Mouse (Mus musculus): Measurements from ENCODE around the gene Tenm2. TPM values are rescaled to one million over a fixed set of nuclear protein-coding genes. Genes with fewer than 3 reads are reported as not detected.

Gene Tenm2
- polyA plus RNA-seq, 1 experiment from 2014 or later: 0.28 TPM

- 60% methylated on average over 12 of the region's 12 CpGs for WGBS
- no peak for ATAC-seq (ENCODE audit: insufficient read depth)
- no peak overlapping the region for H3K9ac ChIP-seq
These were observed 1237.7 kb downstream of the Tenm2 start for GRCm38 (mm10) chr11:35998048-35998447.

GRCm38 (mm10) chr11:35995310-35995709, 1240.5 kb downstream of the Tenm2 start:
- H3K4me2 ChIP-seq: no peak overlapping the region
- DNase-seq (no peak), ATAC-seq (ENCODE audit: insufficient read depth) (no peak)
- no peak for TF ChIP-seq CTCF (IDR thresholded peaks at IDR 0.05; ENCODE audit: low read depth)
- H3K27me3 ChIP-seq (ENCODE audit: insufficient read depth, low read length): 0 out of 2 replicates have a peak, but pooled peaks cover 4% of the 10 kb centered on the region
- no peaks in the 10 kb centered on the region for H3K9me3 ChIP-seq (ENCODE audit: low read depth, low read length)
- H3K36me3 ChIP-seq (ENCODE audit: insufficient read depth): no peaks in the 10 kb centered on the region
- H3K27ac ChIP-seq (ENCODE audit: low read depth): no peak overlapping the region
- no peak overlapping the region for H3K4me3 ChIP-seq (ENCODE audit: low read depth, low read length)
- H3K4me1 ChIP-seq (ENCODE audit: insufficient read depth): no peaks in the 10 kb centered on the region
- H3K9ac ChIP-seq: no peak overlapping the region

More at GRCm38 (mm10) chr11:35998048-35998447, 1237.7 kb downstream of the Tenm2 start:
- H3K27ac ChIP-seq (ENCODE audit: low read depth): no peak overlapping the region
- no peaks in the 10 kb centered on the region for H3K36me3 ChIP-seq (ENCODE audit: insufficient read depth)
- H3K4me2 ChIP-seq: no peak overlapping the region
- no peak for TF ChIP-seq CTCF (IDR thresholded peaks at IDR 0.05; ENCODE audit: low read depth)
- no peak overlapping the region for H3K4me3 ChIP-seq (ENCODE audit: low read depth, low read length)
- H3K27me3 ChIP-seq (ENCODE audit: insufficient read depth, low read length): 0 out of 2 replicates have a peak, but pooled peaks cover 12% of the 10 kb centered on the region
- DNase-seq: no peak
- no peaks in the 10 kb centered on the region for H3K9me3 ChIP-seq (ENCODE audit: low read depth, low read length)
- no peaks in the 10 kb centered on the region for H3K4me1 ChIP-seq (ENCODE audit: insufficient read depth)

- Histone ChIP-seq H3K27me3 (ENCODE audit: insufficient read depth, low read length) (no peaks in the 10 kb centered on the region), H3K4me3 (ENCODE audit: low read depth, low read length) (no peak overlapping the region), H3K4me1 (ENCODE audit: insufficient read depth) (no peaks in the 10 kb centered on the region), H3K27ac (ENCODE audit: low read depth) (no peak overlapping the region), H3K9me3 (ENCODE audit: low read depth, low read length) (no peaks in the 10 kb centered on the region), H3K9ac (no peak overlapping the region), H3K4me2 (no peak overlapping the region), H3K36me3 (ENCODE audit: insufficient read depth) (no peaks in the 10 kb centered on the region)
- ATAC-seq (ENCODE audit: insufficient read depth) (no peak), DNase-seq (no peak)
- no peak for TF ChIP-seq CTCF (IDR thresholded peaks at IDR 0.05; ENCODE audit: low read depth)
- 69% methylated on average over 2 of the region's 2 CpGs for WGBS
These were observed 1243.9 kb downstream of the Tenm2 start for GRCm38 (mm10) chr11:35991846-35992245.

- H3K4me3 ChIP-seq (ENCODE audit: low read depth, low read length): no peak overlapping the region
- no peaks in the 10 kb centered on the region for H3K9me3 ChIP-seq (ENCODE audit: low read depth, low read length)
- no peak overlapping the region for H3K9ac ChIP-seq
- TF ChIP-seq CTCF (IDR thresholded peaks at IDR 0.05; ENCODE audit: low read depth): no peak
- H3K27ac ChIP-seq (ENCODE audit: low read depth): no peak overlapping the region
- 62% methylated on average over 4 of the region's 4 CpGs for WGBS
- H3K4me1 ChIP-seq (ENCODE audit: insufficient read depth): peaks cover 4% of the 10 kb centered on the region; the same call in 1 of the 2 replicates
- no peak overlapping the region for H3K4me2 ChIP-seq
- ATAC-seq (ENCODE audit: insufficient read depth): no peak
- no peaks in the 10 kb centered on the region for H3K36me3 ChIP-seq (ENCODE audit: insufficient read depth)
- no peak for DNase-seq
- H3K27me3 ChIP-seq (ENCODE audit: insufficient read depth, low read length): no peaks in the 10 kb centered on the region
These were observed 1245.8 kb downstream of the Tenm2 start for GRCm38 (mm10) chr11:35989967-35990366.

GRCm38 (mm10) chr11:35985841-35986393, 1249.8 kb downstream of the Tenm2 start:
- ATAC-seq (ENCODE audit: insufficient read depth): peak; percentile 81; the same call in 1 of the 2 replicates
- H3K9ac ChIP-seq: no peak overlapping the region
- WGBS: under 1% methylated on average over 19 of the region's 19 CpGs

GRCm38 (mm10) chr11:35982734-35983133, 1253.0 kb downstream of the Tenm2 start:
- TF ChIP-seq CTCF (IDR thresholded peaks at IDR 0.05; ENCODE audit: low read depth): no peak

More at GRCm38 (mm10) chr11:35985841-35986393, 1249.8 kb downstream of the Tenm2 start:
- Histone ChIP-seq H3K4me3 (ENCODE audit: low read depth, low read length) (peak overlapping the region; percentile 23), H3K27ac (ENCODE audit: low read depth) (no peak overlapping the region), H3K9me3 (ENCODE audit: low read depth, low read length) (no peaks in the 10 kb centered on the region), H3K27me3 (ENCODE audit: insufficient read depth, low read length) (0 out of 2 replicates have a peak, but pooled peaks cover 6% of the 10 kb centered on the region), H3K4me2 (peak overlapping the region; percentile 56), H3K4me1 (ENCODE audit: insufficient read depth) (peaks cover 4% of the 10 kb centered on the region; the same call in 1 of the 2 replicates), H3K36me3 (ENCODE audit: insufficient read depth) (no peaks in the 10 kb centered on the region)
- DNase-seq: peak; percentile 57
- TF ChIP-seq CTCF (IDR thresholded peaks at IDR 0.05; ENCODE audit: low read depth): peak; percentile 45

GRCm38 (mm10) chr11:35980411-35980917, 1255.3 kb downstream of the Tenm2 start, which contains the start of gene Wwc1:
Gene Wwc1, minus strand, starts transcription at chr11:35980527.
- Histone ChIP-seq H3K9me3 (ENCODE audit: low read depth, low read length) (no peaks in the 10 kb centered on the region), H3K27ac (ENCODE audit: low read depth) (peak within 1 kb of the TSS; percentile 63; the same call in 1 of the 2 replicates), H3K27me3 (ENCODE audit: insufficient read depth, low read length) (peaks cover 28% of the 10 kb centered on the region), H3K4me3 (ENCODE audit: low read depth, low read length) (peak within 1 kb of the TSS; percentile 69), H3K9ac (peak within 1 kb of the TSS; percentile 70), H3K4me2 (peak within 1 kb of the TSS; percentile 82), H3K4me1 (ENCODE audit: insufficient read depth) (no peaks in the 10 kb centered on the region), H3K36me3 (ENCODE audit: insufficient read depth) (no peaks in the 10 kb centered on the region)
- DNase-seq (peak; percentile 86), ATAC-seq (ENCODE audit: insufficient read depth) (peak; percentile 88)
- 1% methylated on average over 28 of the region's 47 CpGs for WGBS
- TF ChIP-seq CTCF (IDR thresholded peaks at IDR 0.05; ENCODE audit: low read depth): peak; percentile 38

More at GRCm38 (mm10) chr11:35982734-35983133, 1253.0 kb downstream of the Tenm2 start:
- Histone ChIP-seq H3K9me3 (ENCODE audit: low read depth, low read length) (no peaks in the 10 kb centered on the region), H3K9ac (no peak overlapping the region), H3K27me3 (ENCODE audit: insufficient read depth, low read length) (peaks cover 28% of the 10 kb centered on the region), H3K4me1 (ENCODE audit: insufficient read depth) (peaks cover 4% of the 10 kb centered on the region; the same call in 1 of the 2 replicates), H3K4me3 (ENCODE audit: low read depth, low read length) (no peak overlapping the region), H3K27ac (ENCODE audit: low read depth) (no peak overlapping the region), H3K36me3 (ENCODE audit: insufficient read depth) (no peaks in the 10 kb centered on the region), H3K4me2 (no peak overlapping the region)
- ATAC-seq (ENCODE audit: insufficient read depth) (no peak), DNase-seq (no peak)
- 83% methylated on average over 3 of the region's 3 CpGs for WGBS
